Mouse (Mus musculus) cerebellum, adult 2 months (tissue): ENCODE measurements around the gene Oca2.

Experiments
- CTCF ChIP-seq: fragments of 200-500 bp; IDR thresholded peaks from 2 replicates; pipeline ENCODE4 v1.5.1; 2011; ENCODE audit warnings: low read depth, mild to moderate bottlenecking, control low read depth, low read length, moderate library complexity, borderline replicate concordance; ENCODE audit not compliant: insufficient read depth
- POLR2A ChIP-seq: fragments of 200-500 bp; IDR thresholded peaks from 2 replicates; pipeline ENCODE4 v1.6.1; 2011; ENCODE audit warnings: low read length, control low read depth, borderline replicate concordance; ENCODE audit not compliant: insufficient read depth

DNA sequence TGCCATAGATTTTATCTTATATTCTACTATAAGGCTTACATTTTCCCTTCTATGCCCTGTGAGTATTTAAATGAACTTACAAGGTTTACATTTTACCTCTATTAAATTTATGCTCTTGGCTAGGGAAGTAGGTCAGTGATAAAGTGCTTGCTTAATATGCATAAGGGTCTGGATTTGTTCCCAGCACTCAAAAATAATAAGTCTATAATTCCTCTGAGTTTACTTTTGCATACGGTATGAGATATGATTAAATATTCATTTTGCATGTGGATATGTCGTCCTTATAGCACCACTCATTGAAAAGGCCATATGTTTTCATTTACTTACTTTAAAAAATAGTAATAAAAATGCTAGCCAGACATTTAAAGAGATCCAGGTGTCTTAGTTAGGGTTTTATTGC lies 259.8 kb downstream of the Oca2 start:
- TF ChIP-seq CTCF (no peak), POLR2A (no peak)
